Mouse (Mus musculus) liver, embryonic 15.5 days (tissue): Measurements from ENCODE around the gene Pdzd2. TPM values are rescaled to one million over a fixed set of nuclear protein-coding genes. Genes with fewer than 3 reads are reported as not detected.
A peak's percentile ranks its signal among the peaks of the same experiment; 100 is the strongest.

ENCODE experiments used
- ATAC-seq: fragments of 200-750 bp; cut with Nextera tagmentation; 2 replicates; pipeline ENCODE4 v1.8.0; 2017; ENCODE audit warnings: moderate number of reproducible peaks, mild to moderate bottlenecking, moderate library complexity; ENCODE audit not compliant: insufficient read depth
- H3K27ac ChIP-seq: fragments of 300-500 bp; sonication (generic); replicated peaks from 2 replicates; pipeline ENCODE4 v1.5.1; 2015; ENCODE audit warnings: mild to moderate bottlenecking, inconsistent platforms
- H3K27me3 ChIP-seq: fragments of 300-500 bp; sonication (generic); 2 replicates; pipeline ENCODE4 v1.6.1; 2015; ENCODE audit warnings: mild to moderate bottlenecking, inconsistent platforms
- H3K36me3 ChIP-seq: fragments of 300-500 bp; sonication (generic); replicated peaks from 2 replicates; pipeline ENCODE4 v1.6.1; 2015; ENCODE audit warnings: moderate library complexity, mild to moderate bottlenecking, inconsistent platforms
- H3K4me1 ChIP-seq: fragments of 300-500 bp; sonication (generic); replicated peaks from 2 replicates; pipeline ENCODE4 v1.6.1; 2015; ENCODE audit warnings: inconsistent platforms
- H3K4me2 ChIP-seq: fragments of 300-500 bp; sonication (generic); 2 replicates; pipeline ENCODE4 v1.6.1; 2015; ENCODE audit warnings: moderate library complexity, mild to moderate bottlenecking, inconsistent platforms
- H3K4me3 ChIP-seq: fragments of 300-500 bp; sonication (generic); replicated peaks from 2 replicates; pipeline ENCODE4 v1.5.1; 2015; ENCODE audit warnings: mild to moderate bottlenecking, inconsistent platforms
- H3K9ac ChIP-seq: fragments of 300-500 bp; sonication (generic); 2 replicates; pipeline ENCODE4 v1.6.1; 2015; ENCODE audit warnings: moderate library complexity, mild to moderate bottlenecking, inconsistent platforms
- H3K9me3 ChIP-seq: fragments of 300-500 bp; sonication (generic); replicated peaks from 2 replicates; pipeline ENCODE4 v1.6.1; 2016; ENCODE audit warnings: inconsistent platforms
- WGBS: fragments of 180-500 bp; shearing (Covaris S2); methylation state at CpG from one replicate; pipeline ENCODE4 v1.1.7; 2015; ENCODE audit warnings: mixed read lengths; ENCODE audit not compliant: insufficient replicate concordance; 5-methylcytosine and 5-hydroxymethylcytosine counted together
- polyA plus RNA-seq: library from polyadenylated mRNA; unstranded; fragments of >200 nt; fragmentation: Nextera tagmentation; extraction: Ambion mirVana; gene quantifications from 2 replicates; pipeline ENCODE4 v1.2.1, GENCODE M21; 2015

Gene Pdzd2
- polyA plus RNA-seq, 1 experiment from 2014 or later = 0.78 TPM

- Histone ChIP-seq H3K36me3 (peaks cover 40% of the 10 kb centered on the region), H3K9me3 (no peaks in the 10 kb centered on the region), H3K27me3 (no peaks in the 10 kb centered on the region), H3K4me1 (peaks cover 53% of the 10 kb centered on the region), H3K4me2 (peak overlapping the region; percentile 68), H3K9ac (peak overlapping the region; percentile 38), H3K4me3 (peak overlapping the region; percentile 30), H3K27ac (peak overlapping the region; percentile 90)
- peak; percentile 69 for ATAC-seq
- 18% methylated on average over 4 of the region's 4 CpGs for WGBS
Measured at GRCm38 (mm10) chr15:12341401-12341758, 398.3 kb downstream of the Pdzd2 start.

- 28% methylated on average over 5 of the region's 5 CpGs for WGBS
- peak overlapping the region; percentile 90 for H3K27ac ChIP-seq
- H3K4me1 ChIP-seq = peaks cover 59% of the 10 kb centered on the region
- ATAC-seq = peak; percentile 73
- H3K27me3 ChIP-seq = no peaks in the 10 kb centered on the region
- H3K4me2 ChIP-seq = peak overlapping the region; percentile 68
- peaks cover 34% of the 10 kb centered on the region for H3K36me3 ChIP-seq
- peak overlapping the region; percentile 38 for H3K9ac ChIP-seq
- H3K9me3 ChIP-seq = no peaks in the 10 kb centered on the region
- peak overlapping the region; percentile 30 for H3K4me3 ChIP-seq
Measured at GRCm38 (mm10) chr15:12340536-12341400, 399.0 kb downstream of the Pdzd2 start.

GRCm38 (mm10) chr15:12337779-12338137, 402.0 kb downstream of the Pdzd2 start:
- no peak for ATAC-seq
- Histone ChIP-seq H3K27ac (peak overlapping the region; percentile 19), H3K27me3 (no peaks in the 10 kb centered on the region), H3K9me3 (no peaks in the 10 kb centered on the region), H3K4me1 (peaks cover 78% of the 10 kb centered on the region), H3K4me3 (no peak overlapping the region), H3K36me3 (peaks cover 7% of the 10 kb centered on the region; the same call in 1 of the 2 replicates), H3K9ac (no peak overlapping the region), H3K4me2 (no peak overlapping the region)
- whole genome bisulfite sequencing = 31% methylated on average over 3 of the region's 3 CpGs

GRCm38 (mm10) chr15:12337030-12337778, 402.5 kb downstream of the Pdzd2 start:
- peak; percentile 36; the same call in 1 of the 2 replicates for ATAC-seq
- Histone ChIP-seq H3K27me3 (no peaks in the 10 kb centered on the region), H3K9ac (no peak overlapping the region), H3K4me2 (0 out of 2 replicates have a peak overlapping the region, but pooled peaks have one; percentile 2), H3K9me3 (no peaks in the 10 kb centered on the region), H3K4me1 (peaks cover 75% of the 10 kb centered on the region), H3K36me3 (0 out of 2 replicates have a peak, but pooled peaks cover 4% of the 10 kb centered on the region), H3K4me3 (no peak overlapping the region), H3K27ac (peak overlapping the region; percentile 19)
- 33% methylated on average over 4 of the region's 4 CpGs for WGBS

GRCm38 (mm10) chr15:12334381-12334780, 405.3 kb downstream of the Pdzd2 start:
- H3K4me2 ChIP-seq = no peak overlapping the region
- WGBS = 70% methylated on average over 4 of the region's 4 CpGs
- no peak overlapping the region for H3K4me3 ChIP-seq
- H3K9me3 ChIP-seq = no peaks in the 10 kb centered on the region
- no peak overlapping the region for H3K9ac ChIP-seq
- ATAC-seq = no peak
- H3K4me1 ChIP-seq = peaks cover 68% of the 10 kb centered on the region
- no peaks in the 10 kb centered on the region for H3K27me3 ChIP-seq
- no peak overlapping the region for H3K27ac ChIP-seq
- H3K36me3 ChIP-seq = no peaks in the 10 kb centered on the region

- Histone ChIP-seq H3K4me1 (peaks cover 55% of the 10 kb centered on the region), H3K4me3 (no peak overlapping the region), H3K27ac (no peak overlapping the region), H3K9ac (no peak overlapping the region), H3K36me3 (0 out of 2 replicates have a peak, but pooled peaks cover 6% of the 10 kb centered on the region), H3K27me3 (no peaks in the 10 kb centered on the region), H3K4me2 (no peak overlapping the region), H3K9me3 (no peaks in the 10 kb centered on the region)
- no peak for ATAC-seq
- 59% methylated on average over 1 of the region's 1 CpGs for WGBS
Measured at GRCm38 (mm10) chr15:12331300-12331699, 408.4 kb downstream of the Pdzd2 start.

- Histone ChIP-seq H3K4me2 (no peak overlapping the region), H3K4me1 (peaks cover 55% of the 10 kb centered on the region), H3K9ac (no peak overlapping the region), H3K9me3 (no peaks in the 10 kb centered on the region), H3K27ac (no peak overlapping the region), H3K27me3 (no peaks in the 10 kb centered on the region), H3K36me3 (peaks cover 6% of the 10 kb centered on the region), H3K4me3 (no peak overlapping the region)
- ATAC-seq = no peak
Measured at GRCm38 (mm10) chr15:12330892-12331291, 408.8 kb downstream of the Pdzd2 start.

GRCm38 (mm10) chr15:12330389-12330788, 409.3 kb downstream of the Pdzd2 start:
- Histone ChIP-seq H3K4me1 (peaks cover 58% of the 10 kb centered on the region), H3K9me3 (no peaks in the 10 kb centered on the region), H3K36me3 (peaks cover 10% of the 10 kb centered on the region), H3K27me3 (no peaks in the 10 kb centered on the region), H3K27ac (no peak overlapping the region), H3K9ac (no peak overlapping the region), H3K4me3 (no peak overlapping the region), H3K4me2 (no peak overlapping the region)
- ATAC-seq = no peak
- 65% methylated on average over 3 of the region's 3 CpGs for WGBS

GRCm38 (mm10) chr15:12324326-12324725, 415.4 kb downstream of the Pdzd2 start:
- WGBS = 90% methylated on average over 1 of the region's 1 CpGs
- peaks cover 10% of the 10 kb centered on the region for H3K36me3 ChIP-seq
- peaks cover 54% of the 10 kb centered on the region for H3K4me1 ChIP-seq
- H3K27me3 ChIP-seq = peaks cover 5% of the 10 kb centered on the region
- H3K9me3 ChIP-seq = no peaks in the 10 kb centered on the region
- no peak overlapping the region for H3K9ac ChIP-seq
- H3K4me2 ChIP-seq = peak overlapping the region; percentile 92
- ATAC-seq = no peak
- H3K27ac ChIP-seq = no peak overlapping the region
- no peak overlapping the region; the same call in 1 of the 2 replicates for H3K4me3 ChIP-seq

GRCm38 (mm10) chr15:12322676-12323402, 416.9 kb downstream of the Pdzd2 start:
- H3K9ac ChIP-seq = peak overlapping the region; percentile 100
- peak overlapping the region; percentile 94 for H3K27ac ChIP-seq
- H3K27me3 ChIP-seq = peaks cover 5% of the 10 kb centered on the region
- 12% methylated on average over 9 of the region's 9 CpGs for WGBS
- peak overlapping the region; percentile 92 for H3K4me2 ChIP-seq
- no peak for ATAC-seq
- peak overlapping the region; percentile 100 for H3K4me3 ChIP-seq
- H3K9me3 ChIP-seq = no peaks in the 10 kb centered on the region
- H3K4me1 ChIP-seq = peaks cover 48% of the 10 kb centered on the region
- peaks cover 10% of the 10 kb centered on the region for H3K36me3 ChIP-seq
